Mouse (Mus musculus) kidney, postnatal 0 days (tissue): ENCODE measurements at regions not wholly inside any gene's neighbourhood (a gene's known extent, or its start where the extent isn't known, plus 50 kb on each side); places are given as distances from the start of the nearest gene placed in this dataset.

Experiments used
- ATAC-seq: fragments of 200-750 bp; cut with Nextera tagmentation; replicated peaks from 2 replicates; pipeline ENCODE4 v1.8.0; 2017; ENCODE audit warnings: low read depth, moderate number of reproducible peaks, moderate TSS enrichment, moderate library complexity; ENCODE audit not compliant: low FRiP score
- DNase-seq: peaks from one replicate; pipeline ENCODE4 v3.0.0-alpha.2; 2016; ENCODE audit warnings: low spot score
- H3K27ac ChIP-seq: fragments of 300-500 bp; sonication (generic); 2 replicates; pipeline ENCODE4 v1.5.1; 2014; ENCODE audit warnings: mild to moderate bottlenecking
- H3K27me3 ChIP-seq: fragments of 300-500 bp; sonication (generic); 2 replicates; pipeline ENCODE4 v1.6.1; 2014; ENCODE audit warnings: low read length, mixed read lengths; ENCODE audit not compliant: insufficient read depth
- H3K36me3 ChIP-seq: fragments of 300-500 bp; sonication (generic); 2 replicates; pipeline ENCODE4 v1.6.1; 2014; ENCODE audit warnings: low read length, mixed read lengths; ENCODE audit not compliant: insufficient read depth
- H3K4me1 ChIP-seq: fragments of 300-500 bp; sonication (generic); replicated peaks from 2 replicates; pipeline ENCODE4 v1.6.1; 2014; ENCODE audit warnings: antibody characterized with exemption, low read length, mixed read lengths; ENCODE audit not compliant: insufficient read depth
- H3K4me2 ChIP-seq: fragments of 300-500 bp; sonication (generic); 2 replicates; pipeline ENCODE4 v1.6.1; 2014; ENCODE audit warnings: mild to moderate bottlenecking, low read length, moderate library complexity, mixed read lengths
- H3K4me3 ChIP-seq: fragments of 300-500 bp; sonication (generic); replicated peaks from 2 replicates; pipeline ENCODE4 v1.5.1; 2014; ENCODE audit warnings: low read depth, low read length
- H3K9ac ChIP-seq: fragments of 300-500 bp; sonication (generic); 2 replicates; pipeline ENCODE4 v1.6.1; 2014; ENCODE audit warnings: low read depth, low read length
- H3K9me3 ChIP-seq: fragments of 300-500 bp; sonication (generic); replicated peaks from 2 replicates; pipeline ENCODE4 v1.6.1; 2016; ENCODE audit warnings: low read length, inconsistent platforms, mixed read lengths
- CTCF ChIP-seq: IDR thresholded peaks from 2 replicates; pipeline ENCODE4 v1.5.1; 2016; ENCODE audit warnings: antibody characterized with exemption, low read depth, mild to moderate bottlenecking, moderate library complexity
- WGBS: fragments of 180-500 bp; shearing (Covaris S2); extraction: QIAGEN DNeasy Blood & Tissue Kit; methylation state at CpG from one replicate; pipeline ENCODE4 v1.1.7; 2014; 5-methylcytosine and 5-hydroxymethylcytosine counted together

DNA sequence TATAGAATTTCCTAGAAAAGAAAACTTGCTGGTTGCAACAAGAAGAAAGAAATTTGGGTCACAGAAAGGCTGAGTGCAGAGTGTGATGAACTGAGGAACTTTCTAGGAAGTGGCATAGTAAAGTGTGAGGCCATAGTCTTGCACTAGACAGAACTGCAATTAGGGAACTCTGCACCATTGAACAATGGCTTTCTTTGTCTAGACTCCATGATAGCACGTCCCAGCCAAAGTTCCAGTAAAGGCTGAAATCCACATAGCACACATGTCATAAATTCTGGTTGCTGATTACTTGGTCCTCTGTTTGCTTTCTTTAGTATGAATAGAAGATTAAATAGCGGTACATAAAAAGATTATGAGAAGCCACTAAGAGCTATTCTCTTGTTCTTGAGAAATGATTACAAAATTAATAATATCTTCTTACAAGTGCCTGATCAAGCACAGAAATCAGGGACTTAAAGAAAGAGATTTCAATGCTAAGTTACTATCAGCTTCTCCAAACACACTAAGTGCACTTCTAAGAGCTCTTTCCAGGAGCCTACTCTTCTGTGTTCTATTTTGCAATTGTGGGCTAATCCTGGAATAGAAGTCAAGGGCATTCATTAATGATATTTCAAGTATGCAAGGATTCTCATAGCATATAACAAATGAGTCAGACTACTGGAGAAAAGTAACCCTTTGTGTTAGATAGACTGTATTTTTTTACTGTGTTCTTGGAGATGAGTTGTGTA lies 3233.4 kb upstream of the Gm6569 start:
- DNase-seq, result no peak
- no peak for TF ChIP-seq CTCF

DNA sequence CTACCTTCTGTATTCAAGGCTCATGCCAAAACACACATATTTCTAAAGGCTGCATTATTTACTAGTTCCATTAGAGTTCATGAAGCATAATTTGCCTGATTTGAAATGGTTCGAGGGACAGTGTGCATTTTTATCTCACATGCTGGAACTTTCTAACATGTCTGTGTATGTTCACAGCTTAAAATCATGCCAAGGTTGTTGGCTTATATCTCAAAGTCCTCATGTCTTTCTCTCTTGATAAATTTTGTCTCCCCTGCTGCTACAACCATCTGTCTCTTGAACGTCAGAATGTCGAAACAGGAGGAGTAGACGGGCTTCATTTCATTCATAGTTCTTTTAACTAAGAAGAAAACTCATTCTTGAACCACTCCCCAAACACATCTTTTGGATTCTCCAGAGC lies 3229.1 kb upstream of the Gm6569 start:
- ATAC-seq (no peak), DNase-seq (no peak)
- Histone ChIP-seq H3K27ac (no peak overlapping the region), H3K4me1 (no peaks in the 10 kb centered on the region), H3K27me3 (no peaks in the 10 kb centered on the region), H3K36me3 (no peaks in the 10 kb centered on the region), H3K9ac (no peak overlapping the region), H3K9me3 (no peaks in the 10 kb centered on the region), H3K4me2 (no peak overlapping the region), H3K4me3 (no peak overlapping the region)
- no peak for TF ChIP-seq CTCF
- 78% methylated on average over 4 of the region's 4 CpGs for WGBS

More for the DNA sequence above, 3233.4 kb upstream of the Gm6569 start:
- Histone ChIP-seq H3K9me3 (no peaks in the 10 kb centered on the region), H3K4me2 (no peak overlapping the region), H3K4me1 (no peaks in the 10 kb centered on the region), H3K27me3 (no peaks in the 10 kb centered on the region), H3K4me3 (no peak overlapping the region), H3K36me3 (no peaks in the 10 kb centered on the region), H3K27ac (no peak overlapping the region), H3K9ac (no peak overlapping the region)
- 60% methylated on average over 2 of the region's 2 CpGs for WGBS
- ATAC-seq, result no peak

DNA sequence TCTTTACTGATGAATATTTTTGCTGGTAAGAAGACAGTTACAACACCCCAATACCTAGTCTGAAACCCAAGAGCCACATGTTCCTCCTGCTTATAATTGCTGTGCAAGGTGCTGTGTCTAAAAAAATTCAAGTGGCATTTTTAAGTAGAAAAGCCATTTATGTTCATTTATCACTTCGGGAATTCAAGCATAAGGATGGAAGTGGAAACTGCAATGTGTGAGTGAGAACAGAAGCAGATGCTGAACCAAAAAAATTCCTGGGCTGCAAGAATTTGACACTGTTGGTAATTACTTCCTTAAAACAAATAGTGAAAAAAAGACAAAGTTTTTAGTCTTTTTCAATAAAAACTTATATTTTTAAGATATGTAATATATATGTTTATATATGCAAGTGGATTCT lies 3227.5 kb upstream of the Gm6569 start:
- Histone ChIP-seq H3K36me3 (no peaks in the 10 kb centered on the region), H3K4me2 (no peak overlapping the region), H3K9me3 (no peaks in the 10 kb centered on the region), H3K4me3 (no peak overlapping the region), H3K27ac (no peak overlapping the region), H3K9ac (no peak overlapping the region), H3K4me1 (no peaks in the 10 kb centered on the region), H3K27me3 (no peaks in the 10 kb centered on the region)
- 80% methylated on average over 1 of the region's 1 CpGs for WGBS
- TF ChIP-seq CTCF, result no peak
- DNase-seq (no peak), ATAC-seq (no peak)

DNA sequence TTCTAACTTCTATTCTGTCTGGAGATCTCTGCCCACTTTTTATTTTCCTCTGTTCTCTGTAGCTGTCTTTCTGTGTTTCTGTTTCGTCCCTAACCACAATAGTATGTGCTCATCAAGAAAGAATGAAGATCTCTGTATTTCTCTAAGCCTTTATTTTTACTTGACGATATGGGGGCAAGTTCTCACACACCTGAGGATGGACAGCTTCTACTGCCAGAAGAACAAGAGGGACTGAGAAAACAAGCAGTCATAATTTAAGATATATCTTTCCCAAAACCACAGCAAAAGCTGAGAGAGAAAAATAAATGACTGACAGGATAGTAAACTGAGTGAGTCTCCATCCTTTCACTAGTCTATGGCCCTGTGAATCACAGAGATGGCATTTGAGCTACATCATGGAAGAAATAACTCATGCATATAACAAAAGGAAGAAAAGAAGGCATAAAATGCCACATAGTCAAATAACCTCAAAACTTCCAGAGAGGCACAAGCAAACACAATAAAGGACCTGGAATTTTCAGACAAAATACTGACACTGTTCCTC lies 3216.2 kb upstream of the Gm6569 start:
- H3K27ac ChIP-seq, result no peak overlapping the region
- TF ChIP-seq CTCF, result no peak
- no peak overlapping the region for H3K4me3 ChIP-seq
- no peak overlapping the region for H3K4me2 ChIP-seq
- no peak for DNase-seq
- no peak overlapping the region for H3K9ac ChIP-seq
- H3K4me1 ChIP-seq, result no peaks in the 10 kb centered on the region
- H3K36me3 ChIP-seq, result no peaks in the 10 kb centered on the region
- ATAC-seq, result no peak
- H3K27me3 ChIP-seq, result no peaks in the 10 kb centered on the region
- H3K9me3 ChIP-seq, result no peaks in the 10 kb centered on the region
- WGBS, result 73% methylated on average over 2 of the region's 2 CpGs

DNA sequence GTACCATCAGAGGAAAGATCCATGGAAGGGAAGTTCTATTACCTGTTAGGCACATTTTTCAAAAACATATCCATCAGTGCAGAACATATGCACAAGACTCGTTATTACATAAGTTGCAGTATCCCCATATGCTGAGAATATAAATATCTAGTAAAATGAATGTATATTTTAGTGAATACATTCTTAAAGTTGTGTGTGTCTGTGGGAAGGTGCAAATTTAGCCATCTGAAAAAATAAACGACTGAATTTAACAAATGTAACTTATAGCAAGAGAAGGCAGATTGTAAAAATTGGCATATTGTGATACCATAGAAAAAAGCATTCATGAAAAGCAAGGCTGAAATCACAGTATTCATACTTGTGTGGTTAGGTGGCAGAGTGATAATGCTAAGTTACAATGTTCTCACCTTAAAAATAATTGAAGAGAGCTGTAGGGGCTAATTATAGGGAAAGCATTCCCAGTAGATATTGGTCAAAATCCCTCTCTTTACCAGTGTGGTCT lies 3193.3 kb upstream of the Gm6569 start:
- no peak overlapping the region for H3K4me2 ChIP-seq
- DNase-seq, result no peak
- no peak overlapping the region for H3K4me3 ChIP-seq
- 75% methylated on average over 2 of the region's 2 CpGs for WGBS
- no peak for ATAC-seq
- H3K9ac ChIP-seq, result no peak overlapping the region
- no peaks in the 10 kb centered on the region for H3K27me3 ChIP-seq
- no peaks in the 10 kb centered on the region for H3K4me1 ChIP-seq
- no peak for TF ChIP-seq CTCF
- no peak overlapping the region for H3K27ac ChIP-seq
- H3K36me3 ChIP-seq, result no peaks in the 10 kb centered on the region
- no peaks in the 10 kb centered on the region for H3K9me3 ChIP-seq

DNA sequence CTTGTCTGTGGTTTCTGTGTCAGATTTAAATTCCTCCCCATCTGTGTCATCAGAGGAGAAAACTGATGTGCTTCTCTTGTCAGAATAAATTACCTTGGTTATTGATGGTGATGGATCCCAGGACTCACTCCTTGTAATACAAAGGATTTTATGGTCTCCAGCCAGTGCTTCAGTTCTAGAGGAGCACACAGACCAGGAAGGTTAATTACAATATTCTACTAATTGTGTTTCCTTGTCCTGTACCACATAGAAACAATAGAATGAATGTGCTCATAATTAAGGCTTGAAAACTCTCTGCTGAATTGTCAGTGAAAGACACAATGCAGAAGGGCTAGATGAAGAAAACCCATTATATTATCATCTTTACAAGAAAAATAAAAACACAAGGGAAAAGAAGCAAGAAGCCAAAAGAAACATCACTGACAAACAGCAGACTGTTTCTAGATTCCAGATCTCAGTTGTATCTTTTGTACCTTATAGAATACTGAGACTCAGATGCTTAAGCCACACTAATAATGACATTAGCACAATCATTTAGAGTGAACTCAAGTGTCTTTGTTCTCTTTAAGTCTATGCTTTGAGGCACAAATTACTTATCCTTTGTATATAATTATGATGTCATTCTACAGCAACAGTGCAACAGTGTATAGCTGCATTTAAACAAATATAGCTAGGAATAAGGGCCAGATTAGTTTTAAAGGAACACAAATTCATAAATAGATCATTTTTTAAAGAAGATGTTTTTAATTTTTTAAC lies 3189.7 kb upstream of the Gm6569 start:
- no peak overlapping the region for H3K9ac ChIP-seq
- no peak for TF ChIP-seq CTCF

More for the DNA sequence above, 3189.7 kb upstream of the Gm6569 start:
- Histone ChIP-seq H3K27ac (no peak overlapping the region), H3K4me2 (no peak overlapping the region), H3K4me3 (no peak overlapping the region), H3K27me3 (no peaks in the 10 kb centered on the region), H3K36me3 (no peaks in the 10 kb centered on the region), H3K4me1 (no peaks in the 10 kb centered on the region), H3K9me3 (no peaks in the 10 kb centered on the region)
- DNase-seq (no peak), ATAC-seq (no peak)
